Mouse (Mus musculus) right cerebral cortex, postnatal 10 days (tissue): ENCODE results near the gene Negr1.

Experiments
- DNase-seq, 2 experiments: peaks; one replicate each; pipeline ENCODE4 v3.0.0; 2021; ENCODE audit warnings: low spot score in 2 of 2

Negr1 gene

DNA sequence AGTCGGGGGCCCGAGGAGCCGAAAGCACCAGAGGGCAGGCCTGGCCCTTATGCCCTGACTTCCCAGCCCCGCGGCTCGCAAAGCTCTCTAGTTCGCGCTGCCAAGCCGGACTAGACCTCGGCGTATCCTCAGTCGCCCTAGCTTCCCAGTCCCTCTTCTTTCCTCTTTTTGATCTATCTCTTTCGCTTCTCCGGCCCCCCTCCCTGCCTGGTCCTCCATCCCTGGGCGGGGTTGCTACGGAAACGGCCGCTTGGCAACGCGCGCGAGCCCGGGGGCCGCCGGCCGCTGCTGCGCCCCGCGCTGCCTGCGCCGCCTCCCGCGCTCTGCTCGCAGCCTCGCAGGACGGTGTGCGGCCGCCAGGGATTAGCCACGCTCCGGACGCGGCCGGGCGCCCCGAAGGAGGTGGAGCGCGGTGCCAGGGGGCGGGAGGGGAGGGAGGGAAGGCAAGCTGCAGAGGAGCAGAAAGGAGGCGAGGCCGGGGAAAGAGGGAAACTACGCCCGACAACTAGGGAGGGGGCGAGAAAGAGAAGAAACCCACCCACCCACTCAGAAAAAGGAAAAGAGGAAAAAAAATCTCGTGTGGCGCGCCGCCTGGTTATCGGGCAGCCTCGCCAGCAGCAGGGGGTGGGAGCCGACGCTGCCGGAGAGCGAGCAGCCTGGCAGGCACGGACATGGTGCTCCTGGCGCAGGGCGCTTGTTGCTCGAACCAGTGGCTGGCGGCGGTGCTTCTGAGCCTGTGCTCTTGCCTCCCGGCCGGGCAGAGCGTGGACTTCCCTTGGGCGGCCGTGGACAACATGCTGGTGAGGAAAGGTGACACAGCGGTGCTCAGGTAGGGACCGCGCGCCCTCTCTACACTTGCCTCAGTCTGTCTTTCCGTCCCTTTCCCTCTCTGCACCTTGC is at the start of gene Negr1:
Gene Negr1, plus strand, starts transcription at position 271 of the 900 bp plus-strand sequence.
- peak; percentile 92 to 93 for DNase-seq

DNA sequence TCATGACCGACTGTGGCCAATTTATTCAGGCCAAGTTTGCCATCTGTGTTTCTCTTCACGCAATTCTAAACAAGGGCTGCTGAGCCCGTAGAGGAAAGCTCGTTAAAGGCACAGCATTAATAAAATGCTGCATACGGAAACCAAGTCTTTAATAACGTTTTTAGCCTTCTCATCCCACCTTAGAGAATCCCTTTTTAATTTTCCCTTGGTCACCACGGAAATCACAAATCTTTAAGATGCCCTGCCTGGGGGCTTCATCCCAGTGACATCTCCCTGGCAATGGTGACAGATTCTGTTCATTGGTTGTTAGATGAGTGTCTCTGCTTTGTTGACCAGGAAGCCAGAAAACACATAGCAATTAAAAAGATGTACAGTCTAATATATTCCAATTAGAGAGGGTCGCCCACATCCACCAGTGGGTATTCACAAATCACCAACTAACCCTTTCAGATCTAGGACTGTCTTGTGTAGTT is 35.1 kb upstream of the Negr1 start:
- DNase-seq: no peak

GRCm38 (mm10) chr3:156527231-156527995 is 34.2 kb upstream of the Negr1 start:
- no peak for DNase-seq

DNA sequence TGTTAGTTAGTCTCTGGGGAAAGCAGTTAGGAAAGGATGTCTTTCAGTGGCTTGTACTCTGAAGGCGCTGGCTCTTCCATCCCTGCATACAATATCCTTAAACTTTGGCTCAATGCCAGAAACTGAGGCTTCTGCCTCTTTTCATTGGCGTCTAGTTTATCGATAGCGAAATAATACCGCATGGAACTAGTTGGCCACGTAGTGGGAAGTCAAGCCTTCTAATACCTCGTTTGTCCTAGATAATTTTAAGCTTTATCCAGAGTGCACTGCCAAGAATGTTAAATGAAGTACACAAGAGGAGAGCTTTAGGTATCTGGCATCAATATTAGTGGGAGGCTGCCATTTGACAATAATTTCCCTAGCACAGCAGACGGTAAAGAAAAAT is 2.2 kb upstream of the Negr1 start:
- peak; percentile 37 to 57 for DNase-seq

DNA sequence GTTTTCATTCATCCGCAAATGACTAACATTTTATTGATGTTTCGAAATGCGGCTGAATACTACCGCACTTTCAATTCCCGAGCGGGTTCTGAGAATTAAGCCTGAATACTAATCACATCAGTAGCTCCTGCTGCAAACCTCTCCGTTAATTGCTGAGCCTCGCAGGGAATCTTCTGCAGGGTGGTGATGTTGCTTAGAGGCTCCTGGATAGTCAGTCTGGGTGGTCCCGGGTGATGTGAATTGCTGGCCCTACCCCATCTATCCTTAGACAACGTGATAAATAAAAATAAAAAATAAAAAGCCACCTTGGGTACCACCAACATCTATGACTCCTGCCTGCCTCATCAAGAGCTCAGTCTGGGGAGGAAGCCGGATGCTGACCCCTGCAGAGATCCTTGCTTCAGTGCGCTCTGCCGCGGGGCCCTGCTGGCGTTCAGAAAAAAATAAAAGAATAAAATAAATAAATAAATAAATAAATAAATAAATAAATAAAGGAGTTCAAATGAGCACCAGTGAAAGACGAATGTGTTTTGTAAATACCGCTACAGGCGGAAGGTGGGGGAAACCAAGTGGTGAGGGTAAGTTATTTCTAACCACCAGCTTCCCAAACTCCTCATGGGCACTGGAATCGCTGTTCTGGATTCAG is 1.6 kb upstream of the Negr1 start:
- peak; percentile 62 to 69 for DNase-seq

DNA sequence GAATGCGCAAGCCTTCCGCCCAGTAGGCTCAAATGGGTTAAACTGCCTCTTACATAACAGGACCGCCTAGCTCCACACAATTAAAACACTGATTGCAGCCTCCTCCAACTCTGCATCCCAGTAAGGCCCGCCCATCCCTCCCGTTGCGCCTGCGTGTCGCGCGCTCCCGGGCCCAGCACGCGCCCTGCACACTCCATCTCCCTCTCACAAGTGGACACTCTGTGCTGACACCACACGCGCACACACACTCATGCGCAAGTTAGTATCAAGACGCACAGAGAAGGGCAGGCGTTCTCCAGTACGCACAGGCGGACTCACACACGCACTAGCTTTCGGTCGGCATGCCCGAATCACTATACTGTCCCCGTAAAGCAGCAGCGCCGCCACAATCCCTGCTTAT is 828 bp upstream of the Negr1 start:
- peak; percentile 94 to 96 for DNase-seq

DNA sequence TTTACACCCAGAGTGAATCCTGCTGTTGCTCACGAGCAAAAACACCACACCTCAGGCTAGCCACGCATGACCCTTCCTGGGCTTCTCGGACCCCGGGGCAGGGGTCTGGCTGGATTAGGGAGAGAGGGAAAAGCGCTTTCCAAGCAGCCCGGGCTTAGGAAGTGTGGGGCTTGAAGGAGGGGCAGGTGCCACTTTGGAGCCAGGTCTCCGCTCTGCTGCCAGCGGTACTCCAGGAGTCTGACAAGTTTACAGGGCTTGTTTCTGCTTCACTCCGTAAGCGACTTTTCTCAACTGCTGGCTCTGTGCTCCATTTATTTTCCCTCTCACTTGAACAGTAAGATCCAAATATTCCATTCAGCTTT is 811 bp downstream of the Negr1 start:
- DNase-seq: peak; percentile 50 to 52

DNA sequence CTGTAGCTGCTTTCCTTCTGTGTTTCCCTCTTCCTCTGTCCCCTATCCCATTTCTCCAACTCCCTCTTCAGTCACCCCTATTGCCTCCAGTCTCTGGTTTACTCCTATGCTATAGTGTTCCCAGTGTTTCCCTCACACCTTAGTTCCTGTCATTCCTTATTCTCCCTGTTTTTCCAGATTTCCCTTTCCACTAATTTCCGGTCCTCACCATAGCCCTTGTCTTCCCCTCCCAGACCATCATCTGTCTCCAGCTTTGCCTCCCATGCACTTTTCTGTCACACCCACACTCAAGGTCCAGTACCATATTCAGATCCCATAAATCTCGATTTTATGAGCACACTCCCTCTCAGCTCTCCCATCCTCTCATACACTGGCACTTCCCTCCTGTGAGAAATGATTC is 1.2 kb downstream of the Negr1 start:
- DNase-seq: no peak

DNA sequence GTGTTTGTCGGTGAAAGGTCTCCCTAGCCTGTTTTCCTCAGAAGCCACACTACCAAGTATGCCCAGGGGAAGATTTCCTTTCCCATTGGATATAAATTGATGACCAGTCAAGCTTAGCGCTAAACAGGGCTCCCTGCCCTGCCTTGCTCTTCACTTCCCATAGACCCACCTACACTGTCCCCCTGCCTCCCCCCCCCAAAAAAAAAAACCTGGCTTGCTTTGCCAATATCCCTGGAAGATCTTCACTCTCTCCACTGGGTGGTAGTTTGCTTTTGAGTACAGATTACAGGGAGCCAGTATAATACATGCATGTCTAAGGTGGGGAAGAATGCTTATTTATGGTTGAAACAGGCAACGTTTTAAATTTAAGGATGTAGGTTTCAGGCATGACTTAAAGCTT is 1.8 kb downstream of the Negr1 start:
- DNase-seq: no peak

GRCm38 (mm10) chr3:156573465-156573864 is 11.9 kb downstream of the Negr1 start:
- no peak for DNase-seq

GRCm38 (mm10) chr3:156576292-156576691 is 14.7 kb downstream of the Negr1 start:
- no peak for DNase-seq

- DNase-seq: no peak
Measured at GRCm38 (mm10) chr3:156590612-156591011, 29.0 kb downstream of the Negr1 start.

GRCm38 (mm10) chr3:156591125-156591524 is 29.5 kb downstream of the Negr1 start:
- no peak for DNase-seq

DNA sequence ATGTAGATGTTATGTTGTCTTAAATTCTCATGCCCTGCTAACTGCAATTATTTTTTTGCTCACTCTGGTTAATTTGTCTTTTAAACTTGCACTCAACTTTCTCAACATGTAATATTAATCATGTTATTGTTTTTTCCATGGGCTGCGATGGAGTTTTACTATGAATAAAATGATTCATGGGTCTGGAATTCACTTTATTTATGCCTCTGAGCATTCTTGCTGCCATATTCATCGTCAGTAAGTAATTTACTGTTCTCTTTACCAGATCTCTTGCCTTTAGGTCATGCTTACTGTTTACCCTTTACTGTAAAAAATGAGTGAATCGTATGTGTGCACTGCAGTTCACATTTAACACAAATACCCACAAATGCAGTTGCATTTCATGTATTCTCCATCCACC is 45.3 kb downstream of the Negr1 start:
- no peak for DNase-seq

GRCm38 (mm10) chr3:156619921-156620320 is 58.3 kb downstream of the Negr1 start:
- no peak for DNase-seq

GRCm38 (mm10) chr3:156628594-156628993 is 67.0 kb downstream of the Negr1 start:
- no peak for DNase-seq

DNA sequence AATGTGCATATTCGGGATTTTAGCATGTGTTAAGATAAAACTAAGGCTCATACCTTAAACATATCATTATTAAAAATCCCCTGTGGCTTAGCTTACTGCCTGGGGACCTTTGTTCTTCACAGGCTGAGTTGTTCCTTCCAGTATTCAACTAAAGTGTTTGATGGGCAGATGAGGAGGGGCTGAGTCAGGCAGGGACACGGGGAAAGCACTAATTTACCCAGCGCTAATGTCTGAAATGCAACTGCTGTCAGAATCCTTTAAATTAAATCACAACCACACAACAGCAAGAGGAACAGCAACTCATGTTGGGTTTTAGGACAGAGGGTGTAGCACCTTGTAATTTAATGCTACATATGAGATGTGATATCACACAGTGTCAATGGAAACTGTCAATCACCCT is 71.3 kb downstream of the Negr1 start:
- DNase-seq: no peak

DNA sequence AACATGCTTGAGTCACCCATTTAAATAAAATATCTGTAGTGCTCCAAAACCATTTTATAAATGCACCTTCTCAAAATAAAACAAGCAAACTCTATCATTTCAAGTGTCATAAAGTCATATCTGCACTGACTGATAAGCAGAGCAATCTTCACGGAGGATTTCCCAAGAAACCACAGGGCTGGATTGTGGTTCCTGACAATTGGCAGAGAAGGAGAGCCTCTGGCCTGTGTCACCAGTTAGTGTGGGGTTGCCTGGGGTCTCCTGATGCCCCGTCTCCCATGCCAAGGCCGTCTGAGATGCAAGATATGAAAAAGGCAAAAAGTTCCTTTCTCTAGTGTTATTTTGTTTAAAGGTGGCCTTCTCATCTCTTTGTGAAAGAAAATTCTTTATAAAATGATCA is 77.8 kb downstream of the Negr1 start:
- DNase-seq: no peak

GRCm38 (mm10) chr3:156643710-156644363 is 82.2 kb downstream of the Negr1 start:
- peak in 1 of 2 experiments; percentile 67 for DNase-seq

- no peak for DNase-seq
Measured at GRCm38 (mm10) chr3:156648378-156648777, 86.8 kb downstream of the Negr1 start.

DNA sequence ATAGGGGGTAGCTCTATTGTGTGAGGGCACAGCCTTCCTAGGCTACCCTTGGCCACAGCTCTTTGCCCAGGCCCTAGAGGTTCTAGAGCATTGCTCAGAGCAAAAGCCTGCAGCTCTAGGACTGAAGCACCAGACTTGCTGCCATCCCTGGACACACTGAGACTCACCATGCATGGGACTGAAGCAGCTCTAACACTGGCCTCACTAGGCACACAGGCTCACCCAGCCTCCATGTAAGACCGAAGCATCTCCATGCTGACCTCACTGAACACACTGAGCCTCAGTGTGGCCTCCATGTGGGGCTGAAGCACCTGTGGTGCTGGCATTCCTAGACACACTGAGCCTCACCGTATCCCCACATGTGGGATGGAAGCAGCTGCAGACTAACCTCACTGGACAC is 101.0 kb downstream of the Negr1 start:
- no peak for DNase-seq

- DNase-seq: no peak
Measured at GRCm38 (mm10) chr3:156672560-156672959, 111.0 kb downstream of the Negr1 start.
